Mouse (Mus musculus): ENCODE data around the gene 2310034G01Rik. TPM values are rescaled to one million over a fixed set of nuclear protein-coding genes. Genes with fewer than 3 reads are reported as not detected.

Gene 2310034G01Rik
- total RNA-seq, 1 experiment: 0.80 TPM

GRCm38 (mm10) chr19:46347146-46347545 is 3.0 kb downstream of the 2310034G01Rik start:
- no peak for TF ChIP-seq ZNF384 (IDR thresholded peaks at IDR 0.05; ENCODE audit: low read depth, low read length)
- no peak for TF ChIP-seq HCFC1 (IDR thresholded peaks at IDR 0.05; ENCODE audit: borderline replicate concordance, insufficient read depth, low read length)
- TF ChIP-seq ZC3H11A (IDR thresholded peaks at IDR 0.05; ENCODE audit: borderline replicate concordance, low read depth, low read length): no peak
- no peak for TF ChIP-seq MAFK (IDR thresholded peaks at IDR 0.05; ENCODE audit: insufficient read depth, low read depth, low read length)
- TF ChIP-seq CHD2 (IDR thresholded peaks at IDR 0.05; ENCODE audit: low read depth, low read length): no peak
- H3K9me3 ChIP-seq (ENCODE audit: control insufficient read depth, insufficient read depth, low read depth, low read length): no peaks in the 10 kb centered on the region
- DNase-seq (ENCODE audit: low read depth, low spot score): no peak
- in situ Hi-C loops (cut with MboI; ENCODE audit: low sequenced_read_pairs in 2 of 2, unreplicated experiment in 2 of 2): no loop called here
- H3K27ac ChIP-seq (ENCODE audit: insufficient read depth, low read depth, low read length, poor library complexity, severe bottlenecking): no peak overlapping the region
- peaks cover 3% of the 10 kb centered on the region in 2 experiments; a peak in 3 of 4 replicates for H3K4me1 ChIP-seq (ENCODE audit: control insufficient read depth in 2 of 2, insufficient read depth in 2 of 2, low read length in 2 of 2, poor library complexity in 1 of 2)
- H3K4me3 ChIP-seq (ENCODE audit: insufficient read depth in 1 of 2, low read depth in 1 of 2, low read length in 2 of 2, poor library complexity in 1 of 2, severe bottlenecking in 1 of 2): no peak overlapping the region
- no peaks in the 10 kb centered on the region for H3K36me3 ChIP-seq (ENCODE audit: control insufficient read depth, insufficient read depth, low read length, poor library complexity, severe bottlenecking)
- no peak overlapping the region for H3K9ac ChIP-seq (ENCODE audit: insufficient read depth, low read depth, low read length, poor library complexity, severe bottlenecking)

GRCm38 (mm10) chr19:46344710-46345419 is 5.2 kb downstream of the 2310034G01Rik start:
- Histone ChIP-seq H3K4me3 (ENCODE audit: insufficient read depth in 1 of 2, low read depth in 1 of 2, low read length in 2 of 2, poor library complexity in 1 of 2, severe bottlenecking in 1 of 2) (no peak overlapping the region), H3K4me1 (ENCODE audit: control insufficient read depth in 2 of 2, insufficient read depth in 2 of 2, low read length in 2 of 2, poor library complexity in 1 of 2) (peaks cover 3 to 7% of the 10 kb centered on the region in 2 experiments; a peak in 3 of 4 replicates), H3K9me3 (ENCODE audit: control insufficient read depth, insufficient read depth, low read depth, low read length) (no peaks in the 10 kb centered on the region), H3K36me3 (ENCODE audit: control insufficient read depth, insufficient read depth, low read length, poor library complexity, severe bottlenecking) (no peaks in the 10 kb centered on the region), H3K9ac (ENCODE audit: insufficient read depth, low read depth, low read length, poor library complexity, severe bottlenecking) (no peak overlapping the region), H3K27ac (ENCODE audit: insufficient read depth, low read depth, low read length, poor library complexity, severe bottlenecking) (no peak overlapping the region)
- DNase-seq (ENCODE audit: low read depth, low spot score): no peak
- TF ChIP-seq CHD2 (IDR thresholded peaks at IDR 0.05; ENCODE audit: low read depth, low read length): no peak
- no peak for TF ChIP-seq MAFK (IDR thresholded peaks at IDR 0.05; ENCODE audit: insufficient read depth, low read depth, low read length)
- no peak for TF ChIP-seq HCFC1 (IDR thresholded peaks at IDR 0.05; ENCODE audit: borderline replicate concordance, insufficient read depth, low read length)
- TF ChIP-seq ZC3H11A (IDR thresholded peaks at IDR 0.05; ENCODE audit: borderline replicate concordance, low read depth, low read length): no peak
- TF ChIP-seq ZNF384 (IDR thresholded peaks at IDR 0.05; ENCODE audit: low read depth, low read length): no peak
- in situ Hi-C loops (cut with MboI; ENCODE audit: low sequenced_read_pairs in 2 of 2, unreplicated experiment in 2 of 2): no loop called here

GRCm38 (mm10) chr19:46339287-46339971 is 10.7 kb downstream of the 2310034G01Rik start:
- no peaks in the 10 kb centered on the region for H3K9me3 ChIP-seq (ENCODE audit: control insufficient read depth, insufficient read depth, low read depth, low read length)
- H3K27ac ChIP-seq (ENCODE audit: insufficient read depth, low read depth, low read length, poor library complexity, severe bottlenecking): no peak overlapping the region
- H3K4me1 ChIP-seq (ENCODE audit: control insufficient read depth in 2 of 2, insufficient read depth in 2 of 2, low read length in 2 of 2, poor library complexity in 1 of 2): peaks cover 7 to 10% of the 10 kb centered on the region in 2 experiments; a peak in 2 of 4 replicates
- H3K36me3 ChIP-seq (ENCODE audit: control insufficient read depth, insufficient read depth, low read length, poor library complexity, severe bottlenecking): no peaks in the 10 kb centered on the region; the same call in 1 of the 2 replicates
- no peak for TF ChIP-seq HCFC1 (IDR thresholded peaks at IDR 0.05; ENCODE audit: borderline replicate concordance, insufficient read depth, low read length)
- no peak for TF ChIP-seq ZNF384 (IDR thresholded peaks at IDR 0.05; ENCODE audit: low read depth, low read length)
- TF ChIP-seq ZC3H11A (IDR thresholded peaks at IDR 0.05; ENCODE audit: borderline replicate concordance, low read depth, low read length): no peak
- no peak for TF ChIP-seq MAFK (IDR thresholded peaks at IDR 0.05; ENCODE audit: insufficient read depth, low read depth, low read length)
- no peak for TF ChIP-seq CHD2 (IDR thresholded peaks at IDR 0.05; ENCODE audit: low read depth, low read length)
- in situ Hi-C loops (cut with MboI; ENCODE audit: low sequenced_read_pairs in 2 of 2, unreplicated experiment in 2 of 2): no loop called here
- peak overlapping the region; percentile 13; the same call in 1 of the 2 replicates for H3K9ac ChIP-seq (ENCODE audit: insufficient read depth, low read depth, low read length, poor library complexity, severe bottlenecking)
- peak overlapping the region in 1 of 2 experiments; percentile 21; a peak in 2 of 4 replicates for H3K4me3 ChIP-seq (ENCODE audit: insufficient read depth in 1 of 2, low read depth in 1 of 2, low read length in 2 of 2, poor library complexity in 1 of 2, severe bottlenecking in 1 of 2)
- no peak for DNase-seq (ENCODE audit: low read depth, low spot score)

GRCm38 (mm10) chr19:46338942-46339286 is 11.2 kb downstream of the 2310034G01Rik start:
- Histone ChIP-seq H3K4me3 (ENCODE audit: insufficient read depth in 1 of 2, low read depth in 1 of 2, low read length in 2 of 2, poor library complexity in 1 of 2, severe bottlenecking in 1 of 2) (peak overlapping the region in 1 of 2 experiments; percentile 21; a peak in 2 of 4 replicates), H3K9me3 (ENCODE audit: control insufficient read depth, insufficient read depth, low read depth, low read length) (no peaks in the 10 kb centered on the region), H3K9ac (ENCODE audit: insufficient read depth, low read depth, low read length, poor library complexity, severe bottlenecking) (peak overlapping the region; percentile 13; the same call in 1 of the 2 replicates), H3K27ac (ENCODE audit: insufficient read depth, low read depth, low read length, poor library complexity, severe bottlenecking) (no peak overlapping the region), H3K4me1 (ENCODE audit: control insufficient read depth in 2 of 2, insufficient read depth in 2 of 2, low read length in 2 of 2, poor library complexity in 1 of 2) (peaks cover 7 to 10% of the 10 kb centered on the region in 2 experiments; a peak in 2 of 4 replicates), H3K36me3 (ENCODE audit: control insufficient read depth, insufficient read depth, low read length, poor library complexity, severe bottlenecking) (no peaks in the 10 kb centered on the region; the same call in 1 of the 2 replicates)
- in situ Hi-C loops (cut with MboI; ENCODE audit: low sequenced_read_pairs in 2 of 2, unreplicated experiment in 2 of 2): no loop called here
- TF ChIP-seq CHD2 (IDR thresholded peaks at IDR 0.05; ENCODE audit: low read depth, low read length) (no peak), ZC3H11A (IDR thresholded peaks at IDR 0.05; ENCODE audit: borderline replicate concordance, low read depth, low read length) (no peak), ZNF384 (IDR thresholded peaks at IDR 0.05; ENCODE audit: low read depth, low read length) (no peak), HCFC1 (IDR thresholded peaks at IDR 0.05; ENCODE audit: borderline replicate concordance, insufficient read depth, low read length) (no peak), MAFK (IDR thresholded peaks at IDR 0.05; ENCODE audit: insufficient read depth, low read depth, low read length) (no peak)
- DNase-seq (ENCODE audit: low read depth, low spot score): no peak

Data from ES-E14 (cell line).